Mouse (Mus musculus): ENCODE results near the gene Prn.

Prn gene

GRCm38 (mm10) chr2:131948156-131948555 lies 38.4 kb downstream of the Prn start:
- intact Hi-C loops (cut with DNase I): loop anchor here (2.0 kb wide), 1 partner anchor 127 kb away; no protein-coding TSS in a partner anchor

GRCm38 (mm10) chr2:131948916-131949639 lies 39.3 kb downstream of the Prn start:
- intact Hi-C loops (cut with DNase I): loop anchor here (2.0 kb wide), 1 partner anchor 128 kb away; no protein-coding TSS in a partner anchor

GRCm38 (mm10) chr2:131949767-131950597 lies 40.2 kb downstream of the Prn start:
- intact Hi-C loops (cut with DNase I): loop anchor here (2.0 kb wide), 1 partner anchor 129 kb away; no protein-coding TSS in a partner anchor

- intact Hi-C loops (cut with DNase I): no loop called here
Measured at GRCm38 (mm10) chr2:131950598-131951095, 40.9 kb downstream of the Prn start, which contains the start of gene Prnd. Prnd (plus strand) TSS chr2:131950861.

- intact Hi-C loops (cut with DNase I): no loop called here
Measured at GRCm38 (mm10) chr2:131952456-131952855, 42.7 kb downstream of the Prn start.

GRCm38 (mm10) chr2:131952961-131953538 lies 43.3 kb downstream of the Prn start:
- intact Hi-C loops (cut with DNase I): no loop called here

- intact Hi-C loops (cut with DNase I): no loop called here
Measured at GRCm38 (mm10) chr2:131953711-131954110, 44.0 kb downstream of the Prn start.

GRCm38 (mm10) chr2:131954835-131955234 lies 45.1 kb downstream of the Prn start:
- intact Hi-C loops (cut with DNase I): no loop called here

GRCm38 (mm10) chr2:131955264-131955663 lies 45.5 kb downstream of the Prn start:
- intact Hi-C loops (cut with DNase I): no loop called here

- intact Hi-C loops (cut with DNase I): no loop called here
Measured at GRCm38 (mm10) chr2:131956336-131957256, 46.8 kb downstream of the Prn start.

GRCm38 (mm10) chr2:131957731-131958222 lies 48.0 kb downstream of the Prn start:
- intact Hi-C loops (cut with DNase I): no loop called here

- intact Hi-C loops (cut with DNase I): no loop called here
Measured at GRCm38 (mm10) chr2:131961671-131962070, 51.9 kb downstream of the Prn start.

- intact Hi-C loops (cut with DNase I): no loop called here
Measured at GRCm38 (mm10) chr2:131970597-131970996, 60.8 kb downstream of the Prn start.

GRCm38 (mm10) chr2:131971098-131971497 lies 61.3 kb downstream of the Prn start:
- intact Hi-C loops (cut with DNase I): no loop called here

GRCm38 (mm10) chr2:131976663-131977062 lies 66.9 kb downstream of the Prn start:
- intact Hi-C loops (cut with DNase I): no loop called here

GRCm38 (mm10) chr2:131980866-131981265 lies 71.1 kb downstream of the Prn start:
- intact Hi-C loops (cut with DNase I): loop anchor here (5.0 kb wide), 1 partner anchor 76 kb away; no protein-coding TSS in a partner anchor

GRCm38 (mm10) chr2:131982546-131983196 lies 72.9 kb downstream of the Prn start:
- intact Hi-C loops (cut with DNase I): loop anchor here (1.0 to 5.0 kb wide), 3 partner anchors 75 to 259 kb away; no protein-coding TSS in a partner anchor

GRCm38 (mm10) chr2:131987950-131988349 lies 78.2 kb downstream of the Prn start:
- intact Hi-C loops (cut with DNase I): no loop called here

- intact Hi-C loops (cut with DNase I): no loop called here
Measured at GRCm38 (mm10) chr2:131988550-131988949, 78.8 kb downstream of the Prn start.

- intact Hi-C loops (cut with DNase I): loop anchor here (5.0 kb wide), 1 partner anchor 45 kb away; no protein-coding TSS in a partner anchor
Measured at GRCm38 (mm10) chr2:131992487-131992886, 82.7 kb downstream of the Prn start.

All from adrenal gland (tissue).